Mouse (Mus musculus) ovary, postnatal 14 days (tissue): Measurements from ENCODE around the gene Abtb2.

ENCODE experiments used
- DNase-seq: peaks from one replicate; pipeline ENCODE4 v3.0.0; 2022; ENCODE audit warnings: low spot score

Gene Abtb2

GRCm38 (mm10) chr2:103618407-103618806 lies 52.3 kb downstream of the Abtb2 start:
- no peak for DNase-seq

DNA sequence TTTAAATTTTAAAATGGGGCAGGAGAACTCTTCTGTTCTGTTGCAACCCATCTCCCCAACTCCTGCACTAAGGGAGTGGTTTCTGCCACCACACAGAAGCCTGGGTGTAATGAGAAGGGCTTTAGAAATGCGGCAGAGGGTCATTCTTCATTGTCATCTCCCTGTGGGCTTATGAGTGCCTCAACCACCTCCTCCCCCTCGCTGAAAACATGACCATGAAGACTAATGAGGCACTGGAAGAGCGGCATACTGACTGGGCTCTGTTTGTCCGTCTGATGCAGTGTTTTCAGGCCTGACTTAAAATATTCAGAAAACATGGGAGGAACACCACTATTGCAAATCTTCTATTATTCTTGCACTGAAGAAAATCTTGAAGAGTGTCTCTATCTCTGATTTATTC lies 56.8 kb downstream of the Abtb2 start:
- no peak for DNase-seq

- DNase-seq = no peak
These were observed 59.3 kb downstream of the Abtb2 start for GRCm38 (mm10) chr2:103625349-103625932.

- no peak for DNase-seq
These were observed 61.0 kb downstream of the Abtb2 start for GRCm38 (mm10) chr2:103627101-103627500.

DNA sequence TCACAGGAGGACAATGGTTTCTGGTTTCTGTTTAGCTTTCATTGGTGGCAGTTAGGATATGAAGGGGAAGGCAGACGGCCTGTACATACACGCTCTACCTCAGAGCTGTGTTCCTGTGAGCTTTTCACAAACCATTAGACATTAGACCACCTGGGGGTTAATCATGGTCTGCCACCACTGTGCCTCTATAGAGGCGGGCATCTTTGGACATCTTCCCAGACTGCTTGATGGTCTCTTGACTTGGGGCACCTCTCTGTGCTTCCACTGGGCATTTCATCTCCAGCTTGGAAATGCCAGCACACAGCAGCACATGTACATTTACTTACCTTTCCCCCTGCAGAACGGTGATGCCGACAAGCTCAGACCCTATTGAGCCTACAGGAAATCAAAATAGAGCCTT lies 63.8 kb downstream of the Abtb2 start:
- no peak for DNase-seq

DNA sequence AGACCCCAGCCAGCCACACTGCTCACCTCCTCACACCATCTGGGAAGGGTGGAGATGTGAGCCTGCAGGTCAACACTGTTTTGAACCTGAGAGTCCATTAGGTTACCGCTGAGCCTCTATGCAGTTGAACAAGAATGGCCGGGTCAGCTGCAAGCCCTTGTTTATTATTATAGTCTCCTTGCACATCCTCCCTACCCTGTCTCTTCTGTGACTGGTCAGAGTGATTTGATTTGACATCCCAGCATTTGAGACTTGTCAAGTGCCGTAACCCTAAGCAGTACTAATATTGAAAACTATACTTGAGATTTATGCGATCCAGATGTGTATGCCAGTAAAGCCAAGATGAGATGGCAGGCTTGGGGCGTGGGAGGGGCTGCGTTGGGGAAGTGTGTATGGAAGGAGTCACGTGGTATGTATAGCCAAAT lies 65.2 kb downstream of the Abtb2 start:
- no peak for DNase-seq

DNA sequence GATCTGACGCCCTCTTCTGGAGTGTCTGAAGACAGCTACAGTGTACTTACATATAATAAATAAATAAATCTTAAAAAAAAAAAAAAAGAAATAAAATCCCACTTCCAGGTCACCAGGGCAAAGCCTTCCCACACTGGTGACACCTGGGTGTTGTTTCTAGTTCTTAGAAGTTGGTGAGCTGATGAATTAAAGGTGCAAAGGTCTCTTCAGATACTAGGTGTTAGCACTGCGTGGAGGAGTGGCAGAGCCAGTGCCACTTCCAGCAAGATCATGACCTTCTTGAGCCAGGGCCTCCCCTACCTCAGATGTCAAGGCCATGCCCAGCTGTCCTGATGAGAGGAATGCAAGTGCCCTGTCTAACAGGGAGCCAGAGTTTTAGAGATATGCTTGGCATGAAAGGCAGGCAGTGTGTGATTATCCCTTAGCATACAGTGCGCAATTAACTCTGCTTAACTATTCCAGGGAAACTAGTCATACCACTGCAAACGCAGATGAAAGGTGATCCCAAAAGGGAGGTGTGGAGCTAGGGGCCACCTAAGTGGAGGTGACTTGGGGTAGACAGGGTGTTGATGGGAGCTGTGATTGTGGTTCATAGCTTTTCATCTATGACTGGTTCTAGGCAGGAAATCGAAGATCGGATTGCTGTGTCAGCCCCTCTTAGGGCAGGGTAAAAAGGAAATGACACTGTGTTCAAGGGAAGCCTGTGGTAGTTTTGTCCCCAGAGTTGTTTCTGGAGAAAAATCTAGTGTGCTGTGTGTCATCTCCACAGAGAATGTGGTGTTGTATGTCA lies 66.2 kb downstream of the Abtb2 start:
- DNase-seq = no peak

DNA sequence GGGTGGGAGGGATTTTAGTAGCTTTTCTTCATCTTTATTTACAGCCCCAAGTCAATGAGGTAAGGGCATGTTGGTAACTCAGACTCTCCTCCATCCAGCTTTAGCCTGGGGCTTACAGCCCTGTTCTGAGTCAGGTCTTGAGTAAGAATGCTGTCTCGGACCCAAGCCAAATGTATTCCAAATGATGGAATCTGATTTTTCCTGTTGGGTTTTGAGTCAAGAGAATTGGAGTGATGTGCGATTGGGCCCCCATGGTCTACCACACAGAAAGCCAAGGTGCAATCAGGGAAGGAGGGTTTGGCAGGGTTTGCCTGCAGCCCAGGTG lies 66.8 kb downstream of the Abtb2 start:
- no peak for DNase-seq

DNA sequence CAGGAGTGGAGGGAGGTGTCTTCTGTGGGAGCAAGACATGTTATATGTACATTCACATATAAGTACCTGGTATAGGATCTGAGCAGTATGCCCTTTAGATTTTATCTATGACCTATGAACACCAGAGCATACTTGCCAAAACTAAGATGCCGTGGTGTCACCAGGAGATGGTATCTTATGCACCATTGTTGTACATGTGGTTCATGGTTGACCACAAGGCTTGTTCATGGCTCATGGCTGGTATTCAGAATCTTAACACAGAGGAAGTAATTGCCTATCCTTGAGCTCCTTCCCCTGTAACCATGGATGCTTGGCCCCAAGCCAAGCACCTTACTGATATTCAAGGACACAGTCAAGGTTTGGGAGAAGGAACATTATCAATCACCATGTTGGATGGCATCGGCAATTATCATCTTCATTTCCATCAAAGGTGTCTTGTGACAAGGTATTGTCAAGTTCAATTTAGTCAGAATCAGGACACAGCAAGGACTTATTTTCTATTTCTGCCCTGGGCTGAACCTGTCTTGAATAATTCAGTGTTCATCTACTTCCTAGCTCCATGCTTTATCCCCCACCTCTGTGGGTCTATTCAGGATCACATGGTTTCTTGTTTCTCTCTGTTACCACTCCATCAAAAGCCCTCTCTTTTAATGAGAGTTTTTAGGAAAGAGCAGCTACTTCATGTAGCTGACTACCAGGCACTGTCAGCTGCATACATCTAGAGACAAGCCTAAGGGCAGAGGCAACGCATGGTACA lies 69.8 kb downstream of the Abtb2 start:
- DNase-seq = no peak

DNA sequence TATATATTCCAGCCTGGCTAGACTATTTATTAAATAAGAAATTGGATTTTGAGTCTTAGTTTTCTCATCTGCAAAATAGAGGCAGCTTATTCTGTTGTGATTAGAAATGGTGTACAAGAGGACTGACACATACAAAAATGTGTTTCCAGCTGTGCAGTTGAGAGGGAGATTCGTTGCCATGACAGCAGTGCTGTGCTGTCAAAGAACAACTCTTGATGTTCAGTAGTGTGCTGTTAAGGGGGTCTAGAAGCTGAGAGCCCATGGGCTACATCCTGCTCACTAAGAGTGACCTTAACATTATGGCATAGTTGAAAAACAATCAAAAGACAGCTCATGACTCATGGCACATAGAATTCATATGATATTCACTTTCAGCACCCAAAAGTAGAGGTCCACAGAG lies 71.3 kb downstream of the Abtb2 start:
- no peak for DNase-seq

DNA sequence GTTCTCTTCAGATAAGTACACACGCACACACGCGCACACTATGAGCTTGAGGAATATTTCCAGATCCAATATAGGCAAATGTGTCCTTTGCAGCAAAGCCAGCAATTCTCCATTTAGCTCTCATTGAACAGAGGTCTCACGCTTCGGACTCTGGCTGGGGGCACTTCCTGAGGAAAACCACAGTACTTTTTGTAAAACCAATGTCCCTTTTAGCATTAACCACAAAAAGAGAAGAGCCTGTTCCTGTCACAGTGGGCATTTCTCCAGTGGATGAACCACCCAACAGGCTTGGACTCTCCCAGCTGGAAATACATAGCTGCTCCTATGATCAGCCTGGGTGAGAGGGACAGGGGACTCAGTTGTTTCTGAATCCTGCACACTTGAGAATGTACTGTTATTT lies 71.8 kb downstream of the Abtb2 start:
- no peak for DNase-seq

DNA sequence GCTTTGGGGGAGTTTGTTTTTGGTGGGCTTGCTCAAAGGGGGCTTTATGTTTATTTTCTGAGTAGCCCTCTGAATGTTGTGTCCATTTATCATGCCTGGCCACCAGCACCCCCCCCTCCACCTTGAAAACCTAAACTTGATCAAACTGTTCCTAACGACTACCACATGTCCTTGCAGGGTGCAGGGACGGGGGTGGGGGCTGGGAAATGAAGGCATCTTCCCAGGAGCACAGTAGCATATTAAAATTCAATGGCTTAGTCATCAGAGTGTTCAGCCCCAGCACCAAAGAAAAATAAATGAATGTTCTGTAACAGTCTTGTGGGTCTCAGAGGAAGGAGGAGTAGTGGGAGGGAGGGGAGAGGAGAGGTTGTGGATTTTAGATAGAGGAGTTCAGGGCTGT lies 73.6 kb downstream of the Abtb2 start:
- no peak for DNase-seq

- DNase-seq = no peak
These were observed 74.8 kb downstream of the Abtb2 start for GRCm38 (mm10) chr2:103640861-103641260.

- DNase-seq = no peak
These were observed 77.6 kb downstream of the Abtb2 start for GRCm38 (mm10) chr2:103643584-103644211.

DNA sequence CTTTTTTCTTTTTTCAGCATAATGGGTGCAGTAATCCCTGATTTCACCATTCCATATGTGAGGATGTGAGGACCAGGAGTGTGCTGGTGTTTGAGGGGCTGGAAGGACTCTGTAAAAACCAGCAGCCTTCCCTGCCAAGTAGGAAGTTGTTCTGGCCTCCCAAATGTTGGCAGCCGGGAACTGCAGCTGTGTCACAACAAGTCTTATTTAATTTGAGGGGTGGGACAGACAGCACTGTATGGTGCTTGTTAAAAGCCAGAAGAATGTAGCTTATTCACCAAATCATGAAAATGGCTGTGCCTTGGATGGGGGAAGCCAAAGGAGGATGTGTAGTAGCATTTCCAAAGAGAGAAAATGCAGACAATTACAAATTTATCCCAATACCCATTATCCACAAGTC lies 78.3 kb downstream of the Abtb2 start:
- DNase-seq = no peak

GRCm38 (mm10) chr2:103650314-103650879 lies 84.3 kb downstream of the Abtb2 start:
- no peak for DNase-seq

DNA sequence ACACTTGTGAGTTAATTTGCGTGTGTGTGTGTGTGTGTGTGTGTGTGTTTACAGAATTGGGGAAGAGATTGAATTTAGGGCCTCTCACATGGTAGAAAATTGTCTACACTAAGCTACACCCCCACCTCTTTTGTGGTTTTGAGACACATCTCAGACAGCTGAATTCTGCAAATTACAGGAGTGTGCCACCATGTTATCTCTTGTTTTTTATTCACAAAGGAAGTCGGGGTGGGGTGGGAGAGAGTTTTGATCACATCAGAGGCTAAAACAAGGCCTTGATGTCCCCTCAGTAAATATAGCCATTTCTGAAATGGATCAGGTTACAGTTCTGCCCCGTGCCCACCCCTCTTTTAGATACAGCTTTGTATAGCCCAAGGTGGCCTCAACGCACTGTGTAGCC lies 86.0 kb downstream of the Abtb2 start:
- no peak for DNase-seq

DNA sequence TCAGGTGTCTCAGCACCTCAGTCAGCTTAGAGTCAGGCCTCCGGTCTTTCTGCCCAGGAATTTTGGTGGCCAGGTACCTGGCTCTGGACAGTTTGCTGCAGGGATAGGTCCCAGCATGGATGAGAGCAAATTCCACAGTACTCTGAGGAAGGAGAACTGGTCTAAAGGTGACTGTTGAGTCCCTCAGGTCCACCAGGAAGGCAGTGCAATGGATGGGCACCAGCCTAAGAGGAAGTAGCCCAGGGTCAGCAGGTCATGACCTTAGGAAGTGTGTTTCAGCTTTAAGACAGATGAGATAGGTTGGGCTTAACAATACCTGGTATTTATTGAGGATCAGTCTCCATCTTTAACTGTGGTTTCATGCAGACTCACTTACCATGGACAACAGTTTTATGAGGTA lies 88.9 kb downstream of the Abtb2 start:
- no peak for DNase-seq

GRCm38 (mm10) chr2:103656028-103656427 lies 89.9 kb downstream of the Abtb2 start:
- DNase-seq = no peak

GRCm38 (mm10) chr2:103659167-103659566 lies 93.1 kb downstream of the Abtb2 start:
- DNase-seq = no peak

DNA sequence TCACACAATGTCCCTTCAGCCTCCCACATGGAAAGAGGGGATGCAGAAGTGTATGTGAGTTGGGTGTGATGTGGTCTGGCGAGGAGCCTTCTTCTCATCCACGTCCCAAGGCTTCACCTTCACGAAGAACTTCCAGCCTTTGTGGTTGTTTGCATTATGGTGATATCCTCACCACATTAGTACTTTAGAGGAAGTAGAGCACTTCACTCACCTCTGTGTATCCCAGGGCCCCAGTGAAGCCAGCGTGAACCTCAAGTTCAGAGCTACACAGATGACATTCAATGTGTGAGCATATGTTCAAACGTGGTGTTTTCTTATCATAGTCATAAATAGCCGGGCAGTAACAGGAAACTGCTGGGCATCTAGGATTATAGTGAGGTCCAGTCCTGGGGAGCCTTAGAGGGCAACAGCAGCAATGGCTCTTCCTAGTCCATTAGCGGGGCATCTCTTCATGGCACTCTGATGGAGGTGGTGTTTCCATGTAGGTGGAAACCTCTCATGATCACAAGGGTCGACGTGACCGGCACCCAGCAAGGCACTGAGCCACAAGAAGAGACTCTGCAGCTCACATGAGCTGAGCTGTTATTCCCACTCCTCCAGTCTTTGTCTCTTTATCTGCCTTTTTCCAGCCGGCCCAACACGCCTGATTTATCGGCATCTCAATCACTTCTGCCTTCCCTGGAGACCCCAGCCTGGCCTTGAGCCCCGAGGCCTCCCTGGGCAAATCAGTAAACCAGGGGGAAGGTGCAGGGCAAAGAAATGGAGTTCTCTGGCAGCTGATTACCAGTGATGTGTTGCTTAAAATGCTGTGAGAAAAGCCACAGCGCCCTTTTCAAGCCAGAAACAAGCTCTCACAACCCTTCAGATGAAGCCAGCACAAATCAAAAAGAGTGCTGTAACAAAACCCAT lies 93.8 kb downstream of the Abtb2 start:
- DNase-seq = no peak
